Mouse (Mus musculus) mesoderm, embryonic 11.5 days (tissue): Measurements from ENCODE around the gene Lpin2.

Source experiments
- DNase-seq: peaks from one replicate; pipeline ENCODE4 v3.0.0-alpha.2; 2012; ENCODE audit warnings: low read depth, low spot score

Gene Lpin2

GRCm38 (mm10) chr17:71182211-71182721, at the start of gene Lpin2:
Lpin2 (plus strand) TSS chr17:71182560.
- DNase-seq = no peak

DNA sequence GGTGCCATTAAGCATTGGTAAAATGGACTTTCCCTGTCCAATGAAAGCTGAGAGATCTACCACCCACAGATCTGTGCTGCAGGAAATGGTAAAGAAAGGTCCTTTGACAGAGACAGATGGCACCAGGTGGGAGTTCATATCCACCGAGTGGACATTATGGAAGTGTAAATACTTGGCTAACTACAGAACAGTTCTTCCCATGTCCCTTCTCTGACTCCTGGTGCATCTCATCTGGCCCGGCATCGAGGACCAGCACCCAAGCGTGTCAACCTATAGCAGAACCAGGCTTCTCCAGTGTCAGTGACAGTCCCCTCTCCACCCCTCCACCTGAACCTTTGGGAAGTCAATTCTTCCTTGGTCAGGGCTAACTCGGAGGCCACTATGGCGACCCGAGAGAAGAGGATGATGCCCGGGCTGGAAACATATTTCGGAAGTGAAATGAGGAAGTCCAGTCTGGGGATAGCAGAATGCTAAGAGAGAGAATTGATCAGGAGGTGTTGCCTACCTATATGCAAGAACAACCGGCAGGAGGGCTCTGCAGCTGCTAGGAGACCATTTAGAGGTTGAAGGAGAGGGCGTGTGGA, 49.4 kb upstream of the Lpin2 start:
- no peak for DNase-seq

- no peak for DNase-seq
Observed at GRCm38 (mm10) chr17:71134441-71134955, 47.9 kb upstream of the Lpin2 start.

GRCm38 (mm10) chr17:71135108-71135507, 47.3 kb upstream of the Lpin2 start:
- no peak for DNase-seq

DNA sequence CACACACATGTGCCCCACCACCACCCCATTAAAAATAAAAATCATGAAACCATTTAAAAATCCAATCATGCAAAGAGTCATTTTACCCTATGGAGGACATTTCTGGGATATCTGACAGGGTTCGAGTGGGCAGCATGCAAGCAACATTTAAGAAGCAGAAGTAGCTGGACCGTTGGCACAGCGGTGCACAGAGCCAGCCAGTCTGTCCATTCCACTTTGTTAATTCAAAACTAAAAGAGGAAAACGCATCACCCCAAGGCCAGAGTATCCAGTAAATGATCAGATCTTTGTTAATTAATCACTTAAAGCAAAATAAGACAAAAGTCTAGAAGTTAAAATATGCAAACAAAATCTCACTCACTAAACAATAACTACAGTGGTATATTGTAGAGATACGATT, 46.5 kb upstream of the Lpin2 start:
- DNase-seq = no peak

DNA sequence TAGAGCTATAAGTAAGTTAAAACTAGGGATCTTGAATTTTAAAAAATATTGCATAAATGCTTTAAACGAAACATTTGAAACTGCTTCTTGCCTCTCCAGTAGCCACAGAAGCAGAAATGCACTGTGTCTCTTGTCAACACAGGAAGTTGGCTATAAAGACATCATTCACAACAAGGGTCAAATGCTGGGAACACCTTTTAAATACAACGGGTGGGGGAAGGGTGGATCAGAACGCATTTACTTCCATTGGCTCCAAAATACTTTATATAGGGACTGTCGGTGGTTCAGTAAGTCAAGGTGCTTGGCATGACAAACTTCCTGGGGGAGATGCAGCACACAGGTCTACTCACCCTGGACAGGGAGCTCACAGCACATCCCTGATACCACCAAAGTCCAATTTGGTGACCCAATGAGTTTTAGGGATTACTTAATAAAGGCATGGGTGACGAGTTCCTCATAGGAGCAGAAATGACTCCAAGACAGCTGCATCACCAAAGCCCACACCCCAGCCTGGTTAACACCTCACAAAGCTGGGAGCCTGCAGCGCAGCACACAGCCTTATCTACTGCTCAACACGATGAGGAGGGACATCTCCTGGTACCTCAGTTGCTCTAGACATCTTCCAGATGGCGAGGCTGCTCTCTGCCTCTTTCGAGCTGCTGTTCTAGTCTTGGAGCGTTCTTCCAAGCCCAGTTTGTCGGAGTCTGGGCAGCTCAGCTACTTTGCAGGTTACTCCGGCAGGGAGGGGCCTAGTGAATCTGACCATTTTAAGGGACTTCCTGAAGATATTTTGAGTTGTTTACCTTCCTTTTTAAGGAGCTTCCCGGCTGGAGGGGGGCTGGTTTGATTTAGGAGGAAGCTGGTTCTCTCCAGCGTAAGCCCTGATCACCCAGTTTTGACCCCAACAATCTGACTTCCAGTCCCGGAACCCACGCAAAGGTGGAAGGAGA, 45.7 kb upstream of the Lpin2 start:
- no peak for DNase-seq

DNA sequence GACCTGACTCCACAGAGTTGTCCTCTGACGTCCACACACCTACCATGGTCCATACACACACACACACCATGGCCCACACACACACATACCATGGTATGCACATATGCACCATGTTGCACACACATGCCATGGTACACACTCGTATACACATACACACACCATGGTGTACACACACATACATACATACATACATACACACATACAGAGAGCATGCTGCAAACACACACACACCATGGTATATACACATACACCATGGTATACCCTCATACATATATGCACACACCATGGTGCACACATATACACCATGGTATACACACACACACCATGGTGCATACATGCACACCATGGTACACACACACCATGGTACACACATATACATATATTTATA, 45.0 kb upstream of the Lpin2 start:
- no peak for DNase-seq

DNA sequence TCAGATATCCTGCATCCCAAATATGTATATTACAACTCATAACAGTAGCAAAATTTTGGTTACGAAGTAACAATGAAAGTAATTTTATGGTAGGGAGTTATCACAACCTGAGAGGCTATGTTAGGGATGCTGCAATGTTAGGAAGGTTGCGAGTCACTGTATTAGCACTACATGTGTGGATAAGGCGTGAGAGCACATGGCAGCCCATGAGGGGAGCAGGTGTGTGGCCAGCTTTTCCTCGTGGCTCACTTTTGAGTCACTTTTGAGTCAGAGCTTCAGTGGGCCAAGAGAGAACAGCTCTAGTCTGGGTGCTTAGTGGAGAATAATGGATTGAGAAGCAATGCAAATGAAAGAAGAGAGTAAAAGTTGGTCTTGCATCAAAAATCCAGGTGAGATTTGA, 40.3 kb upstream of the Lpin2 start:
- DNase-seq = no peak

- no peak for DNase-seq
Observed at GRCm38 (mm10) chr17:71143155-71143554, 39.2 kb upstream of the Lpin2 start.

GRCm38 (mm10) chr17:71144322-71145116, 37.8 kb upstream of the Lpin2 start:
- DNase-seq = no peak

DNA sequence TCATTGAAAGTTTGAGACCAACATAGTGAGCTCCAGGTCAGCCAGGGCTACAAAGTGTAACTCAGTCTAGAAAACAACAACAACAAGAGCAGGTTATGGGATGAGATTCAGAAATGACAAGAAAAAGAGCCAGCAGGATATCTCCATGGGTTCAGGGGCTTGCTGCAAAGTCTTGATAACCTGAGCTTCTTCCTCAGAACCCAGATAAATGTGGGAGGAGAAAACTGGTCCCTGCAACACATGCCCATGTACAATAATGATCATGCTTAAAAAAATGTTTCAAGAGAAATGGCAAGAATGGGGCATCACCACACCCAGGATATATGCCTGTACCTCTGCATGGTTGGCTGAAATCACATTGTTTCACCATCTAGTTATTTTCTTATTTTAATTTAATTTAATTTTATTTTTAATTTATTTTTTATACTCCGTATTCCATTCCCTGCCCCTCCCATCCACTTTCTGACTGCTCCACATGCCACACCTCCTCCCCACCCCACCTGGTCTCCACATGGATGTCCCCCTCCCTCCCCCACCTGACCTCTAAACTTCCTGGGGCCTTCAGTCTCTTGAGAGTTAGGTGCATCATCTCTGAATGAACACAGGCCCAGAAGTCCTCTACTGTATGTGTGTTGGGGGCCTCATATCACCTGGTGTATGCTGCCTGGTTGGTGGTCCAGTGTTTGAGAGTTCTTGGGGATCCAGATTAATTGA, 37.0 kb upstream of the Lpin2 start:
- DNase-seq = no peak

DNA sequence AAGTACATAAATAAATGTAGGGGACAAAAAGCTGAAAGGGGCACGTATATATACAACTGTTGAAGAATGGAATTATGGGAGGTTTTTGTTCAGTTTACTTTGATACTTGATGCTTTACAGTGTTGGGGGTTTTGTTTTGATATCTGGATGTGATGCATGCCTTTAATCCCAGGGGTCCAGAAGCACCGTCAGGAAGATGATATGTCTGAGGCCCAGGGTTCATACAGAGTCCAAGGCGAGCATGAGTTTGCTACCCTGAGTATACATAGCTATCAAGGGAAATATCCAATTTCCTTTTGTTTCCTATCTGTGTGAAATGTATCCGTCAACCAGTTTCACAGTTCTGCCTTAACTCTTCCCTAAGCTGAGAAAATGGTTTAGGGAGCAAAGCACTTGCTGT, 29.0 kb upstream of the Lpin2 start:
- peak; percentile 43 for DNase-seq

DNA sequence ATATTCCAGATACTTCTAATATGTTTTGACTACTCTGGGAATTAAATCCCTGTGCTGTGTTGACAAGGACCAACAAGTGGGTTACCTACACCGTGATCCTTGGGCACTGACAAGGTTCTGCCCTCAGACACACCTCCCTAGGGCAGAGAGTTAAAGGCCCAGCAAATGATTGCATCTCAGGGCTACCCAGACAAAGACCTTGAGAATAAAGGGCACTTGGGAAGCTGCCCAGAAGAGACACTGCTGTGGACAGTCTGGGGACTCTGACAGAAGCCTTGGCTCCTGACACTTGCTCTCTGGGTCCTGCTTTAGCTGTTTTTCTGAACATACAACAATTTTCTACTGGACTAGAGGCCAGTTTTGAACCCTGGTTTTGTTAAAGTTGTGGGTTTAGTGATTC, 27.1 kb upstream of the Lpin2 start:
- DNase-seq = no peak

- peak; percentile 46 for DNase-seq
Observed at GRCm38 (mm10) chr17:71159152-71159567, 23.2 kb upstream of the Lpin2 start.

GRCm38 (mm10) chr17:71159720-71160119, 22.6 kb upstream of the Lpin2 start:
- DNase-seq = no peak

- no peak for DNase-seq
Observed at GRCm38 (mm10) chr17:71160244-71160995, 21.9 kb upstream of the Lpin2 start.

DNA sequence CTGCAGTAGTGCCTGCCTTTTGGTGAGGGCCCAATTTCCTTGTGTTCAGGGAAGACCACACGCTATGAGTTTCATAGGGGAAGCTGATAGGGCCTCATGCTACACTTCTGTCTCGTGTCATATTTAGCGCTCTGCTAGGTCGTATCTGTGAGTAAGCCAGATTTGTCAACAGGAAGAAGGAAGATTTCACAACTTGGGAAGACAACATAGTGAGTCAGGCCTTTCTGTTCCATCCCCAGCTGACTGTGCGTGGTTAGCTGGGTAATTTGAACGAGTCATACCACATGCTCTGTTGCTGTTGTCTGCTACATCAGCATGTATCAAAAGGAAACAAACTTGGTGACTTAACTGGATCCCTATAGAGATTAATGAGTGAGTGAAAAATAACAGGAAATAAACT, 17.4 kb upstream of the Lpin2 start:
- no peak for DNase-seq

DNA sequence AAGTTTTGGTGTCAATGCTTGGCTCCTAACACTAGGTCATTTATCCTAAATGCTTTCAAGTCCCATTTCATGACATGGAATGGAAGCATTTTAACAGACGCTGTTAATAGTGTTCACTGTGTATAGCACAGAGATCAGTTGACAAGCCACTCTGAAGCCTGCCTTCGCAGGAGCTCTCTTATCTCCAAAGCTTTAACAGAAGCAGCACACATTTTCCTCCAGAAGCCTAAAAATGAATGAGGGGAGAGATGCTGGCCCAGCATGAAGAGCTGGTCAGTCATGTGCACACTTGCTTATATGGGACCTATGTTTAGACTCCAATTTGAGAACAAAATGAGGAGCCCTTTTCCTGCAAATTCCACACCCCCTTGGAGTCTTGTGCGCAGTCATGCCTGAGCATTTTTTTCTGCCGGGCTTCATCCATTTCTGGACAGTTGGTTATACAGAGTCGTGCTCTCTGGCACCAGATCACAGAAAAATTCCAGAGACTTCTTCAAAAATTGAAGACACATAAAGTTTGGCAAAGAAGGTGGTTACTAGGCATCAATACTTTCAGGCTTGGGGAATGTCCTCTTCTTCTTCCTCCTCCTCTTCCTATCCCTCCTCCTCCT, 14.1 kb upstream of the Lpin2 start:
- no peak for DNase-seq

- no peak for DNase-seq
Observed at GRCm38 (mm10) chr17:71168846-71169245, 13.5 kb upstream of the Lpin2 start.

- DNase-seq = no peak
Observed at GRCm38 (mm10) chr17:71169639-71170038, 12.7 kb upstream of the Lpin2 start.
